Mouse (Mus musculus): ENCODE results near the gene Gm853. TPM values are rescaled to one million over a fixed set of nuclear protein-coding genes. Genes with fewer than 3 reads are reported as not detected.
A peak's percentile ranks its signal among the peaks of the same experiment; 100 is the strongest.

Gene Gm853
- polyA plus RNA-seq, 1 experiment = not detected

- H3K27ac ChIP-seq (ENCODE audit: insufficient read depth, low read length) = no peak overlapping the region
- peaks cover 4% of the 10 kb centered on the region for H3K4me1 ChIP-seq (ENCODE audit: control insufficient read depth, insufficient read depth, low read length)
Observed at GRCm38 (mm10) chr4:130167321-130167720, 54.9 kb downstream of the Gm853 start.

GRCm38 (mm10) chr4:130166592-130166991 lies 55.6 kb downstream of the Gm853 start:
- no peak for TF ChIP-seq CTCF (IDR thresholded peaks at IDR 0.05; ENCODE audit: low read depth, low read length)
- no peak for TF ChIP-seq POLR2A (IDR thresholded peaks at IDR 0.05; ENCODE audit: insufficient read depth, low read length)
- no peak for TF ChIP-seq EP300 (IDR thresholded peaks at IDR 0.05; ENCODE audit: insufficient read depth, low read depth, low read length)
- Histone ChIP-seq H3K36me3 (ENCODE audit: control insufficient read depth, insufficient read depth, low read length, poor library complexity, severe bottlenecking) (no peaks in the 10 kb centered on the region), H3K4me1 (ENCODE audit: control insufficient read depth, insufficient read depth, low read length) (no peaks in the 10 kb centered on the region), H3K27me3 (ENCODE audit: control insufficient read depth, insufficient read depth, low read length, poor library complexity, severe bottlenecking) (no peaks in the 10 kb centered on the region), H3K9me3 (replicated peaks; ENCODE audit: control insufficient read depth, insufficient read depth, low read length, poor library complexity, severe bottlenecking) (no peaks in the 10 kb centered on the region), H3K9ac (ENCODE audit: low read depth, poor library complexity, severe bottlenecking) (no peak overlapping the region), H3K4me3 (ENCODE audit: low read depth, low read length) (no peak overlapping the region), H3K27ac (ENCODE audit: insufficient read depth, low read length) (no peak overlapping the region)

More at GRCm38 (mm10) chr4:130167321-130167720, 54.9 kb downstream of the Gm853 start:
- Histone ChIP-seq H3K9me3 (replicated peaks; ENCODE audit: control insufficient read depth, insufficient read depth, low read length, poor library complexity, severe bottlenecking) (no peaks in the 10 kb centered on the region), H3K27me3 (ENCODE audit: control insufficient read depth, insufficient read depth, low read length, poor library complexity, severe bottlenecking) (no peaks in the 10 kb centered on the region), H3K4me3 (ENCODE audit: low read depth, low read length) (peak overlapping the region; percentile 15), H3K36me3 (ENCODE audit: control insufficient read depth, insufficient read depth, low read length, poor library complexity, severe bottlenecking) (no peaks in the 10 kb centered on the region), H3K9ac (ENCODE audit: low read depth, poor library complexity, severe bottlenecking) (no peak overlapping the region)
- TF ChIP-seq CTCF (IDR thresholded peaks at IDR 0.05; ENCODE audit: low read depth, low read length) (no peak), EP300 (IDR thresholded peaks at IDR 0.05; ENCODE audit: insufficient read depth, low read depth, low read length) (no peak), POLR2A (IDR thresholded peaks at IDR 0.05; ENCODE audit: insufficient read depth, low read length) (no peak)

- no peak for TF ChIP-seq POLR2A (IDR thresholded peaks at IDR 0.05; ENCODE audit: insufficient read depth, low read length)
- TF ChIP-seq CTCF (IDR thresholded peaks at IDR 0.05; ENCODE audit: low read depth, low read length) = no peak
- TF ChIP-seq EP300 (IDR thresholded peaks at IDR 0.05; ENCODE audit: insufficient read depth, low read depth, low read length) = no peak
- H3K4me1 ChIP-seq (ENCODE audit: control insufficient read depth, insufficient read depth, low read length) = no peaks in the 10 kb centered on the region
- no peak overlapping the region for H3K27ac ChIP-seq (ENCODE audit: insufficient read depth, low read length)
- no peak overlapping the region for H3K4me3 ChIP-seq (ENCODE audit: low read depth, low read length)
- H3K9ac ChIP-seq (ENCODE audit: low read depth, poor library complexity, severe bottlenecking) = no peak overlapping the region
- no peaks in the 10 kb centered on the region for H3K36me3 ChIP-seq (ENCODE audit: control insufficient read depth, insufficient read depth, low read length, poor library complexity, severe bottlenecking)
- no peaks in the 10 kb centered on the region for H3K27me3 ChIP-seq (ENCODE audit: control insufficient read depth, insufficient read depth, low read length, poor library complexity, severe bottlenecking)
- no peaks in the 10 kb centered on the region for H3K9me3 ChIP-seq (replicated peaks; ENCODE audit: control insufficient read depth, insufficient read depth, low read length, poor library complexity, severe bottlenecking)
Observed at GRCm38 (mm10) chr4:130166061-130166460, 56.1 kb downstream of the Gm853 start.

DNA sequence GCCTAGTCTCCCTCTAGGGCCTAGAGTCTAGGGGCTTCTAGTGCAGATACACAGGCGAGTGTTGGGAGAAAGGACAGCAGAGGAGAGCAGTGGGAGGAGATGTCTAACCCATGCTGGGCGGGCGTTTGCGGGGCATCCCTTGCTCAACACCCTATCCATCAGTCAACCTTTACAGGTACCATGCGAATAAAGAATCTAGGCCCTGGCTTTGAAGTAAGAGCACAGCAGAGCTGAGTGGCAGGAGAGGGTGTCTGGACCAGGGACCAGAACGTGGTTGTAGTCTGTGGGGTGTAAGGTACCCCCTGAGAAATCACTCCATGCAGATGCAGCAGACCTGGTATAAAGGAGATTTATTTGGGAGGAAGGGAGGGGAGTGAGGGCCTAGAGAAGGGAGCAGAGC lies 58.1 kb downstream of the Gm853 start:
- H3K9me3 ChIP-seq (replicated peaks; ENCODE audit: control insufficient read depth, insufficient read depth, low read length, poor library complexity, severe bottlenecking) = no peaks in the 10 kb centered on the region
- no peak overlapping the region for H3K4me3 ChIP-seq (ENCODE audit: low read depth, low read length)
- H3K27me3 ChIP-seq (ENCODE audit: control insufficient read depth, insufficient read depth, low read length, poor library complexity, severe bottlenecking) = no peaks in the 10 kb centered on the region
- H3K36me3 ChIP-seq (ENCODE audit: control insufficient read depth, insufficient read depth, low read length, poor library complexity, severe bottlenecking) = no peaks in the 10 kb centered on the region
- H3K9ac ChIP-seq (ENCODE audit: low read depth, poor library complexity, severe bottlenecking) = no peak overlapping the region
- no peak overlapping the region for H3K27ac ChIP-seq (ENCODE audit: insufficient read depth, low read length)
- H3K4me1 ChIP-seq (ENCODE audit: control insufficient read depth, insufficient read depth, low read length) = no peaks in the 10 kb centered on the region
- TF ChIP-seq EP300 (IDR thresholded peaks at IDR 0.05; ENCODE audit: insufficient read depth, low read depth, low read length) (no peak), POLR2A (IDR thresholded peaks at IDR 0.05; ENCODE audit: insufficient read depth, low read length) (no peak), CTCF (IDR thresholded peaks at IDR 0.05; ENCODE audit: low read depth, low read length) (no peak)

GRCm38 (mm10) chr4:130163391-130163861 lies 58.8 kb downstream of the Gm853 start:
- no peaks in the 10 kb centered on the region for H3K9me3 ChIP-seq (replicated peaks; ENCODE audit: control insufficient read depth, insufficient read depth, low read length, poor library complexity, severe bottlenecking)
- no peaks in the 10 kb centered on the region for H3K27me3 ChIP-seq (ENCODE audit: control insufficient read depth, insufficient read depth, low read length, poor library complexity, severe bottlenecking)
- no peaks in the 10 kb centered on the region for H3K36me3 ChIP-seq (ENCODE audit: control insufficient read depth, insufficient read depth, low read length, poor library complexity, severe bottlenecking)
- H3K27ac ChIP-seq (ENCODE audit: insufficient read depth, low read length) = no peak overlapping the region
- no peak for TF ChIP-seq POLR2A (IDR thresholded peaks at IDR 0.05; ENCODE audit: insufficient read depth, low read length)
- no peak for TF ChIP-seq EP300 (IDR thresholded peaks at IDR 0.05; ENCODE audit: insufficient read depth, low read depth, low read length)
- no peak for TF ChIP-seq CTCF (IDR thresholded peaks at IDR 0.05; ENCODE audit: low read depth, low read length)
- peak overlapping the region; percentile 52; the same call in 1 of the 2 replicates for H3K9ac ChIP-seq (ENCODE audit: low read depth, poor library complexity, severe bottlenecking)
- H3K4me1 ChIP-seq (ENCODE audit: control insufficient read depth, insufficient read depth, low read length) = no peaks in the 10 kb centered on the region
- peak overlapping the region; percentile 40 for H3K4me3 ChIP-seq (ENCODE audit: low read depth, low read length)

DNA sequence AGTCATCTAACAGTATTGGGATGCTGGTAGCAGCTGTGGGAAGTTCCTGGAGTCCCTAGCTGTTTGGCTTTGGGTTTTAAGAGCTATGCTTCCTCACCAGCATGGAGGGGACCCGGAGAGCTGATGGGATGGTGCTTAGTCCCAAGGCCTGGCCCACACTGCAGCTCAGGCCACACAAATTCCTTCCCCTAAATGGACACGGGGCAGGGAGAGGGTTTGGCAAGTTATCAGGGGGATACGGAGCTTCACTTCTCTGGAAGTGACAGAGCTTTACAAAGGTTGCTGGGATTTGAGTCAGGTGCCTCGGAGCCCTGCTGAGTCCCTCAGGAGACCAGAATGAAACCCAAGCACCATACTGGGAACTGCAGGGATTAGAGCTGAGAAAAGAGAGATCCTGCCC lies 60.9 kb downstream of the Gm853 start:
- Histone ChIP-seq H3K27ac (ENCODE audit: insufficient read depth, low read length) (no peak overlapping the region), H3K9me3 (replicated peaks; ENCODE audit: control insufficient read depth, insufficient read depth, low read length, poor library complexity, severe bottlenecking) (no peaks in the 10 kb centered on the region), H3K36me3 (ENCODE audit: control insufficient read depth, insufficient read depth, low read length, poor library complexity, severe bottlenecking) (no peaks in the 10 kb centered on the region), H3K27me3 (ENCODE audit: control insufficient read depth, insufficient read depth, low read length, poor library complexity, severe bottlenecking) (no peaks in the 10 kb centered on the region), H3K4me3 (ENCODE audit: low read depth, low read length) (no peak overlapping the region), H3K4me1 (ENCODE audit: control insufficient read depth, insufficient read depth, low read length) (no peaks in the 10 kb centered on the region), H3K9ac (ENCODE audit: low read depth, poor library complexity, severe bottlenecking) (no peak overlapping the region)
- no peak for TF ChIP-seq POLR2A (IDR thresholded peaks at IDR 0.05; ENCODE audit: insufficient read depth, low read length)
- no peak for TF ChIP-seq EP300 (IDR thresholded peaks at IDR 0.05; ENCODE audit: insufficient read depth, low read depth, low read length)
- no peak for TF ChIP-seq CTCF (IDR thresholded peaks at IDR 0.05; ENCODE audit: low read depth, low read length)

Other genes starting within 250 kb of the Gm853 start
- 4.9 TPM in 2 replicates for gene Adgrb2, start 237.5 kb downstream of the Gm853 start, polyA plus RNA-seq (2011; ENCODE audit: insufficient read depth, insufficient read length, low read depth, missing spikeins)
- 2.0 and 3.6 TPM in 2 replicates for gene Col16a1, start 174.6 kb downstream of the Gm853 start, polyA plus RNA-seq (2011; ENCODE audit: insufficient read depth, insufficient read length, low read depth, missing spikeins)
- gene Pef1, start 119.8 kb downstream of the Gm853 start, polyA plus RNA-seq (2011; ENCODE audit: insufficient read depth, insufficient read length, low read depth, missing spikeins) = 56.9 and 60.5 TPM in 2 replicates
- gene Hcrtr1, start 83.0 kb downstream of the Gm853 start, polyA plus RNA-seq (2011; ENCODE audit: insufficient read depth, insufficient read length, low read depth, missing spikeins) = 0.82 and 0.91 TPM in 2 replicates
- gene Tinagl1, start 47.3 kb downstream of the Gm853 start, polyA plus RNA-seq (2011; ENCODE audit: insufficient read depth, insufficient read length, low read depth, missing spikeins) = 35.2 and 35.4 TPM in 2 replicates
- gene Serinc2, start 56.8 kb upstream of the Gm853 start, polyA plus RNA-seq (2011; ENCODE audit: insufficient read depth, insufficient read length, low read depth, missing spikeins) = 12.9 and 15.2 TPM in 2 replicates
- gene Fabp3, start 86.2 kb upstream of the Gm853 start, polyA plus RNA-seq (2011; ENCODE audit: insufficient read depth, insufficient read length, low read depth, missing spikeins) = 803 and 870 TPM in 2 replicates
- gene Gm10570, start 86.3 kb upstream of the Gm853 start, polyA plus RNA-seq (2011; ENCODE audit: insufficient read depth, insufficient read length, low read depth, missing spikeins) = not detected in 2 replicates
- gene Zcchc17, start 137.5 kb upstream of the Gm853 start, polyA plus RNA-seq (2011; ENCODE audit: insufficient read depth, insufficient read length, low read depth, missing spikeins) = 21.3 and 25.1 TPM in 2 replicates
- gene Snrnp40, start 137.7 kb upstream of the Gm853 start, polyA plus RNA-seq (2011; ENCODE audit: insufficient read depth, insufficient read length, low read depth, missing spikeins) = 84.2 and 88.4 TPM in 2 replicates